Mouse (Mus musculus): Measurements from ENCODE around the gene Krtap4-2. TPM values are rescaled to one million over a fixed set of nuclear protein-coding genes. Genes with fewer than 3 reads are reported as not detected.
"Not testable (repeated sequence)": the region's sequence is repeated elsewhere in the genome, so short reads cannot be mapped to it uniquely, and the experiment has no call there.

Krtap4-2 gene
- total RNA-seq, 2 experiments from 2014 or later = not detected

DNA sequence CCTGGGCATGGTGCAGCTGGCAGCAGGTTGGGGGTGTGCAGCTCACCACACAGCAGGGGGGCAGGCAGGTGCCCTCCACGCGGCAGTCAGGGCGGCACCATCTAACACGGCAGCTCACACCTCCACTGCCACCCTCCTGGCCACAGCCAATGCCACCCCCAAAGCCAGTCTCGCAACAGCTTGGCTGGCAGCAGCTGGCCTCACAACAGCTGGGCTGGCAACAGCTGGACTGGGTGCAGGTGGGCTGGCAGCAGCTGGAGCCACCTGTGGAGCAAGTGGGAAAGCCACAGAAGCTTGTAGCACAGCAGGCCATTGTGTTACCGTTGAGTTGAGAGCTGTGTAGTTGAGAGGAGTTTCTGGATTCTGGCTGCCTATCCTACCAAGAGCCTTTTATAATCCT is 37.1 kb downstream of the Krtap4-2 start, which contains the start of gene Krtap9-3:
Gene Krtap9-3 (minus strand): TSS at position 364 of the 400 bp plus-strand sequence.
- DNase-seq; intact Hi-C loops (cut with DNase I): not testable (repeated sequence)

- intact Hi-C loops (cut with DNase I) = no loop called here
- no peak for DNase-seq
These were observed 43.9 kb downstream of the Krtap4-2 start, which contains the start of gene Krtap1-3 for GRCm38 (mm10) chr11:99590981-99591380. Krtap1-3 (minus strand) TSS chr11:99591339.

GRCm38 (mm10) chr11:99585096-99585495 is 49.8 kb downstream of the Krtap4-2 start:
- intact Hi-C loops (cut with DNase I) = no loop called here
- no peak for DNase-seq

Other genes with a start within 250 kb of the Krtap4-2 start
- 1 to 10 TPM; 4.6 to 8.9 TPM for gene Krt10, start 245.7 kb downstream of the Krtap4-2 start, total RNA-seq (2021)
- gene Krt12, start 212.8 kb downstream of the Krtap4-2 start, total RNA-seq (2021) = not detected
- gene Krt20, start 196.9 kb downstream of the Krtap4-2 start, total RNA-seq (2021) = under 1 TPM; 0.14 to 0.22 TPM
- not detected for gene Krt23, start 141.9 kb downstream of the Krtap4-2 start, total RNA-seq (2021)
- not detected for gene Krt39, start 113.7 kb downstream of the Krtap4-2 start, total RNA-seq (2021)
- gene Krt40, start 91.9 kb downstream of the Krtap4-2 start, total RNA-seq (2021) = not detected
- not detected for gene Krtap3-3, start 84.2 kb downstream of the Krtap4-2 start, total RNA-seq (2021)
- gene Krtap3-2, start 78.2 kb downstream of the Krtap4-2 start, total RNA-seq (2021) = not detected
- not detected for gene Gm11939, start 75.6 kb downstream of the Krtap4-2 start, total RNA-seq (2021)
- gene Krtap3-1, start 68.5 kb downstream of the Krtap4-2 start, total RNA-seq (2021) = not detected
- not detected for gene Krtap1-5, start 54.1 kb downstream of the Krtap4-2 start, total RNA-seq (2021)
- gene Krtap1-4, start 51.4 kb downstream of the Krtap4-2 start, total RNA-seq (2021) = not detected
- not detected for gene Krtap1-3, start 43.7 kb downstream of the Krtap4-2 start, total RNA-seq (2021)
- gene Krtap9-3, start 37.0 kb downstream of the Krtap4-2 start, total RNA-seq (2021) = not detected
- gene Gm11938, start 31.8 kb downstream of the Krtap4-2 start, total RNA-seq (2021) = not detected
- gene Gm11937, start 24.9 kb downstream of the Krtap4-2 start, total RNA-seq (2021) = not detected
- not detected for gene Krtap2-4, start 20.2 kb downstream of the Krtap4-2 start, total RNA-seq (2021)
- not detected for gene Gm11562, start 14.6 kb downstream of the Krtap4-2 start, total RNA-seq (2021)
- gene Krtap4-1, start 6.8 kb downstream of the Krtap4-2 start, total RNA-seq (2021) = not detected
- gene Krtap4-7, start 9.0 kb upstream of the Krtap4-2 start, total RNA-seq (2021) = not detected
- gene Gm11555, start 15.2 kb upstream of the Krtap4-2 start, total RNA-seq (2021) = not detected
- gene Gm11563, start 23.9 kb upstream of the Krtap4-2 start, total RNA-seq (2021) = not detected
- gene Krtap4-6, start 30.9 kb upstream of the Krtap4-2 start, total RNA-seq (2021) = not detected
- not detected for gene Gm14190, start 55.7 kb upstream of the Krtap4-2 start, total RNA-seq (2021)
- gene Gm14180, start 99.2 kb upstream of the Krtap4-2 start, total RNA-seq (2021) = not detected
- gene Gm11595, start 137.8 kb upstream of the Krtap4-2 start, total RNA-seq (2021) = not detected
- not detected for gene Krtap4-8, start 145.6 kb upstream of the Krtap4-2 start, total RNA-seq (2021)
- gene Krtap4-9, start 150.1 kb upstream of the Krtap4-2 start, total RNA-seq (2021) = not detected
- gene Gm11596, start 158.4 kb upstream of the Krtap4-2 start, total RNA-seq (2021) = not detected
- not detected for gene Gm11569, start 163.8 kb upstream of the Krtap4-2 start, total RNA-seq (2021)
- gene Gm11554, start 169.4 kb upstream of the Krtap4-2 start, total RNA-seq (2021) = not detected
- gene Krtap4-13, start 174.8 kb upstream of the Krtap4-2 start, total RNA-seq (2021) = not detected
- not detected for gene Gm11564, start 180.6 kb upstream of the Krtap4-2 start, total RNA-seq (2021)
- gene 2300003K06Rik, start 203.0 kb upstream of the Krtap4-2 start, total RNA-seq (2021) = not detected
- gene Krtap4-16, start 216.5 kb upstream of the Krtap4-2 start, total RNA-seq (2021) = not detected
- gene Gm11568, start 222.8 kb upstream of the Krtap4-2 start, total RNA-seq (2021) = not detected
- not detected for gene Gm11559, start 229.4 kb upstream of the Krtap4-2 start, total RNA-seq (2021)
- gene Krtap9-1, start 238.3 kb upstream of the Krtap4-2 start, total RNA-seq (2021) = not detected
- gene Gm11567, start 244.1 kb upstream of the Krtap4-2 start, total RNA-seq (2021) = not detected